Mouse (Mus musculus) spleen, postnatal 14 days (tissue): Measurements from ENCODE around the gene Rasa3.

ENCODE experiments used
- DNase-seq, 2 experiments: peaks; one replicate each; pipeline ENCODE4 v3.0.0; 2021 to 2022; ENCODE audit warnings: low spot score in 2 of 2

The Rasa3 gene

DNA sequence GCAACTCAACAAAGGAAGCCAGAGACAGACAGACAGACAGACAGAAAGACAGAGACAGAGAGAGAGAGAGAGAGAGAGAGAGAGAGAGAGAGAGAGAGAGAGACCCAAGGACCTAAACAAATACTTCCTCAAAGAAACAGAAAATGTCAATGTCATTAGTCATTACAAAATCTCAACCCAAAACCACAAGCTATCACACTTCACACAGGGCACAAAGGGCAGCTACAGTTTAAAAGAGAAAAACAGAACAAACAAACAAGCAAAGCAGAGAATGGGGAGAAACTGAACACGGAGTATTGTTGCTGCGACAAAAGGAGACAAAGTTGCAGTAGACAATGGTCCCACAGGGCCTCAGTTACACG is 28.3 kb downstream of the Rasa3 start:
- DNase-seq, result no peak

DNA sequence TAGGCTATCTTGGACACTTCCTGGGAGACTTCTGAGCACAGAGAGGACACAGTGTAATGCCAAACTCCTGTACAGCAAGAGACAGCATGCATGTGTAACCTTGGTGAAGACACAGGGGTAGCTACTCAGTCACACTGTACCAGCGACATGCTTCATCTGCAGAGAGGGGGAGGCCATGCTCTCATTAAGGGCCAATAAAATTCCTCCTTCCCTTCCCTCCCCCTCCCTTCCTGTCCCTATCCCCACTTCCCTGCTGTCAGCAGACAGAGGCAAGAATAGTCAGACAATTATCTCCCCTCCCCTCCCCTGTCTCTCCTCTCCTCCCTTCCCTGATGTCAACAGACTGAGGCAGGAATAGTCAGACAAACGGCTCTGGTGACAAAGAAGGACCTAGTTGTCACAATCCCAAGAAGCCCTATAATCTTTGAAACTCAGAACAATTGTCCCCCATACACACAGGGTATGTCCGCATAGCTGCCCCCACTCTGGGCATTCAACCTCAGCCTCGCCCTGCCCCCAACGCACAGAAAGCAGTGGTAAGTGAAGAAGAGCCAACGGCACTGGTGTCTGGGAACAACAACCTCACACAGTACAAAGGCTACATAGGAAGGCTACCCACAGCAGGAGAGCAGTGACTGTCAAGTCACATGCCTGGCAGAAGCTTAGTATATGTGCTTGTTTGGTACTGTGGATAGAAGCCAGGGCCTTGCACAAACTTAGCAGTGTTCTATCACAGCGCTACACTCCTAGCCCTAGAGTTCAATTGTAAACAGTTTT is 28.8 kb downstream of the Rasa3 start:
- DNase-seq, result no peak

DNA sequence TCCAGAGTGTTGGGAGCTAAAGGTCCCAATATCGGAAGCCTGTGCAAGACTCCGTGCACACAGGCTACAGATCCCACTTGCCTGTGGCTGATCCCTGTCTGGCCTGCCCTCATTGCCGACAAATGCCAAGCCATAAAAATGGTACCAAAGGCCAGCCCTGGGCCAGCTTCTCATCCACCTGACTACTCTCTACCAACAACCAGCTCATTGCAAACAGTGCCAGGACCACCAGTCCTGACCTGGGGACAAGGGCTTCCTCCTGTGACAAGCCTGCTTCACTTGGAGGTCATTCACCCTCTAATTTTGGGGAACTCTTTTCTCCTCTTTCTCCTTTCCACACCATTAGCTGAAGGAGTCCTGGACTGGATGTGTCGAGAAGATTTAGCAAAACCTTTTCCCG is 29.8 kb downstream of the Rasa3 start:
- no peak for DNase-seq

DNA sequence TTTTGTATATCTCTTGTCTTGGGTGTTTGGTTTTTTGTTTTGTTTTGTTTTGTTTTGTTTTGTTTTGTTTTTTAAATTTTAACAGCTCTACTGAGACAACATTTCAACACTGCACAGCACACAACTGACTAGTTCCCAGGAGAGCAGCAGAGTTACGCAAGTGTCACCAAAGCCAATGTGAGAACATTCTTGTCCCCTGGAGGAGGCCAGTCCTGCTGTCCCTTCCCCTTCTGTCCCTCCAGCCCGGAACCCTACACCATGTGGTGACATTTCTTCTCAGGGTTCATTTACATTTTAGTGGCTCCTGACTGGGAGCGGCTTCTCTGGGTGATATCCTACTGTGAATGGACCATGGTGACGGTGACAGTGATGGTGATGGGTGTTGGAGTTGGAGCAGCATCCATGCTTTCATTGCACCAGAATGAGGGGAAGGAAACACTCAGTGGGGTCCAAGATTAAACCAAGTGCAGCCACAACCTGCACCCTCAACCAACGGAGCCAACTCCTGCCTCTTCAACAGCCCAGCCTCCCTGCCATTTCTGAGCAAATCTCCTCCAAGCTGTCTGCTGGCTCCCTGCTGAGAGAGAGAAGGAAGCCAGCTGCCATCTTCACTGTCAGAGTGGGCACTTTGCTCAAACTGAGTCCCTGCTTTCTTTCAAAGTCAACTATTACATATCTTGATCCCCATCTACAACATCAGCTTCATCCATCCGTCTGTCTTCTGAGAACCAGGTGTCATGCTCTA is 32.3 kb downstream of the Rasa3 start:
- no peak for DNase-seq

DNA sequence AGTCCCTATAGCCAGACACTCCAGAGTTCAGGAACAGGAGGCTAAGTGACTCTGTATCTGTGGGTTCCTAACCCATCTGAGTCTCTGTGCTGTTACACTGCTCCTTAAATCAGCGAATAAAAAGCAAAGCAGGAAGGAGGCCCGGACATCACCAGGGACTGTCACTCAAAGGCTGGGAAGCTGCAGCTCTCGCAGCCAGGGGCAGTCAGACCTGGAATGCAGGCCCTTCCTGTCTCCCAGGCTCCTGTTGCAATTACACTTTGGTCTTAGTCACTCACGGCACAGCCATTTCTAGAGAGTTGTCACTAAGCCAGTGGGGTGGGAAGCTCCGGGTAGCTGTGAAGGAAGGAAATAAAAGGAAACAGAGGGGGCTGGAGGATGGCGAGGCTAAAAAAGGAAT is 33.2 kb downstream of the Rasa3 start:
- no peak for DNase-seq

DNA sequence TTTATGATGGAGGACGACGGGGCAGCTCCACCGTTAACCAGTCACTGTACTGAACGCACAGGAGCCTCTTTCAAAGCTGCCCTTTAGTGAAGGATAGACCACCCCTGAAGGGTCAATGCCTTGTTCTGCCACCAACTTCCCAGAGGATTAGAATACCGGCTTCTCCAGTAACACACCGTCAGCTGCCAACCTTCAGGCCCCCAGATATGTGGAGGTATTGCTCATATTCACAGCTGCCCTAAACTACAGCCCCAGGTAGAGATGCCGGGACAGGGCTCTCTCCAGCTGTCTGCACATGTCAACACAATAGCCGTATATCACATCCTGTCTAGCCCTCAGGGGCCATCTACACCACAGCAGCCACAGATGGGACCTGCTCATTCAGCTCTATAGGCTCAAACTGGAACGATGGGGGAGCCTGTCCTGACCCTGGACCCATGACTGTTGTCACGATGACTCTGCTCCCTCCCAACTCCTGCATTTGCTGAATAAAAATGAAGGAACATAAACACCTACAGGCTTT is 34.7 kb downstream of the Rasa3 start:
- no peak for DNase-seq

DNA sequence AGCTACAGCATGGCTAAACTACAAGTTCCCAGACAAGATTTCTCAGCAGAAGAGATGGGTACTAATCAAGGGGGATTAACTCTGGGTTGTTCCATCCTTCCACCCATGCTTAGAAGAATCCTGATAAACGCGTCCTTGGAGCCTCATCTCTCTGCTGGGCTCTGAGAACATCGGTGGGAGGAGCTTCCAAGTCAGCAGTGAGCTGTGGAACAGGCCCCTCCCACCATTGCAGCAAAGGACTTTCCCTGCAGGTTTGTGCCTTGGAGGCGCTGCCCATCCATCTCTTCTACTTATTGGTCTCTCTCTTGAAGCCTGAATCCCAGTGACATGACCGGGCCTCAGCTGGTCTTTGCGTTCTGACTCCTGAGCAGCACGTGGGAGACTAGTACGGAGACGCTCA is 36.2 kb downstream of the Rasa3 start:
- no peak for DNase-seq

DNA sequence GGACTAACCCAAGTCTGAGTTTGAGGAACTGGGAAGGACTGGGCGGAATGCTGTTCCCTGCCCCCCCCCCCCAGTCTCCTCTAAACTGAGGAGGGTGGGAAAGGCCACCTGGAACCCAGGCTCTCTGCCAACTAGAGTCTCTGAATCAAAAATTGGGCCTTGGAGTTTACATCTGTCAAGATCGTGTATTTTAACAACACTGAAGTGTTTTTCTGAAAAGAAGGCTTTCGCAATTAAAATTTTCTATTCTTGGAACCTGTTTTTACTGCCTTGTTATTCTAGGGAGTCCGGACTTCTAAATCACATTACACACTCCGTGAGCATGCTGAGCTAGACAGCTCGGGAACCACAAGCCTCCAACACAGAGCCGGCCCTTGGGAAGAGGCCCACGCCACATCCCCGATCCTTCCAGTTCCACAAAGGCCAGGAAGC is 36.9 kb downstream of the Rasa3 start:
- DNase-seq, result no peak

DNA sequence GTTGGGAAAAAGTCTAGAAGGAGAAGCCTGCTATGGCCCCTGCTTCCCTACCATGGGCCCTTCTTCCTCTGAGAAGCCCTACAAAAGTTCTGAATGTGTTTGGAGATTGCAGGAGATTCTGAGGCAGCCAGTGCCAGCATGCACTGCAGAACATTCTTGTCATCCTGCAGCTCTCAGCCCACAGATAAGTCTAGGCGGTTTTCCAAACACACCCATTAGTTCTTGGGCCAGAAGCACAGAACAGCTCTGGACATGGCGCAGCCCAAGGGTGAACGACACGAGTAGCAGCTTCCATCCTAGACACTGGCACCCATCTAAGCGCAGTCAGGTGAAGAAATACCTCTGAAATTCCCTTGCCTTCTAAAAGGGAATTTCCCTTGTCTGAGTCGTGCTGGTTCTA is 44.3 kb downstream of the Rasa3 start:
- no peak for DNase-seq

DNA sequence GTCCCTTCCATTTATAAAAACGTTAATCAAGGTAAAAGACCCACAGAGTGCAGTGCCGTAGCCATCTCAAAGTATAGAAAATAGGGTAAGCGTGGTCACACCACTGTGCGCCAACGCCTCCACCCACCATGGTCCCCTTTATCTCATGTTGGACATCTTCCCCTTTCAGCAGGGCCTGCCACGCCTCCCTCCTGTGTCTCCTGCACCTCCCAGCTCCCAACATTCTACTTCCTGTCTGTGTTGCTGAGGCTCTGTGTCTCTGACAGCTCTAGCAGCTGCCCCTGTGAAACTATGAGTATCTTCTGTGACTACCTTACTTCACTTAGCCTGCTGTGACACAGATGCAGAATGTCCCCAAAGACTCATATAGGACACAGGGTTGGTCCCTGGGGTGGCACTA is 45.1 kb downstream of the Rasa3 start:
- no peak for DNase-seq

DNA sequence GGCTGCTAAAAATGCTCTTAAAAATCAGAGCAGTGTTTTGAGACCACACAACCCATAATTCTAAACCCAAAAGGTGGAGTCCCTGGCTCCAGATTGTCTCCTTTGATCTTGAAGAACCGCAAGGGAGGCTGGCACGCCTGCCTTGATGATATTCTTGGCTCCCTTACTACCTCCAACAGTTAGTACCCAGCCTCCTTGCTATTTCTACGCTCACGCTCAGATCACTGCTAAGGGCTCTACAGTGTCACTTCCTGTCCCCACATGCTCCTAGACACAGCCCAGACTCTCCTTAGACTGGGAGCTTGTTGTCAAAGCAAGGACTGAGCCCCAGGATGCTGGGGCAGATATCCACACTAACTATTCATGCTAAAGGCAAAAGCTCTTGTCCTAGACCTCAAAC is 46.6 kb downstream of the Rasa3 start:
- no peak for DNase-seq

DNA sequence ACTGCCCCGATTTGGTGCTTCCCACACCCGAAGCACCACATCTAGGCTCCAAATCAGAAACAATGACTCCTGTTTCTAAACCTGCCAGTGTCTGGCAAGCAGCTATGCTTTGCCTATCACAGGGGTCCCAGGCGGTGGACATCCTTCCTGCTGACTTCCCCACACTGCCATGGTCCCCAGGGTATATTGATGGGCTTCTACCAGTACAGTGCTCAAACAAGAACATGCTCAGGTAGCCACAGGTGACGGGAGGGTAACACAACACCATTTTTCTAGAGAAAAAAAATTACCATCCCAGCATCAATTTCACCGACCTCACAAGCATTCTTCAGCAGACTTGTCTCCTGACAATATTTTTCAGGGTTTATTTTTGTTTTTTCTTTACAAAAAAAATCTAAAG is 47.2 kb downstream of the Rasa3 start:
- no peak for DNase-seq

DNA sequence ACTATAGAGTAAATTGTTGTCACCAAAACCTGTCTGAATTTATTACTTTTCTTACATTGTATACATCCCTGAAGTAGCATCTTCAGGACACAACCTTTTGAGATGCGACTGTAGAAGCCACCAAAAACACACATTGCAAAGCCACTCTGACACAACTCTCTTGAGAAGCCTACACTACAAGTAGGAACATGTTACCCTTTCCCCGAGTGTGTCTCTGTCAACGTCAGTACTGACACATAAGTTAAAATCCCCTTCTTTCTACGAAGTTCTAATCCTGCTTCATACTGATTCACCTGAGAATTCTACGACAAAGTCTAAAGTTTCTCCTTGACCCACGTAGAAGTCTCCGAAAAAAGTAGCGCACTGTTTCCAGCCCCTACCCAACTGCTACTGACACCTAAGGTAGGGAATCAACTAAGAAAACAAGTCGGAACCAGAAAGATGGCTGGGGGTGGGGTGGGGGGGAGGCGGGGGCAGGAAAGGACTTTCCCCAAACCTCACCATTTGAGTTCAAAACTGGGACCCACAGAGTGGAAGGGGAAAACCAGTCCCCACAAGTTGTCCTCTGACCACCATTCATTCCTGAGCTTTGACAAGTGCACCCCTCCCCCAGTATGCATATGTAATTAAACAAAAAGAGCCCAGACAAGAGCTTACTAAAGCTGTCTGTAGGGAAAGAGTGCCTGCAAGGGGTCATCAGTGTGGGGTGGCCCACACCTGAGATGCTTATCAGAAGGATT is 47.9 kb downstream of the Rasa3 start:
- no peak for DNase-seq

DNA sequence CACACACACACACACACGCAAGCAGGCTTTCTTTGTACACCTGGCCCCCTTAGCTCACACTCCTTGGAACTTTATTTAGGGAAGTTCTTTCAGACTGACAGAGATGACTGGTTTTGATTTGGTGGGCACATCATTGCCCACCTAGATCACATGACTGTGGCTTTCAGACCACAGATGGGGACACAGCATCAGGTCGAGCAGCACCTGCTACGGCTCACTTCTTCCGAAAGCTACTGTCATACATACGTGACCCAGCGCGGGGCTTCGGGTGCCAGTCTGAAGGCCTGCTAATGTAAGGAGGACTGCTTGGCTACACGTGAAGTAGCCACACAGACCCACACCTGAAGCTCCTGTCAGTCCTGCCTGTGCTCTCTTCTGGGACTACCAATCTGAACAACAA is 49.3 kb downstream of the Rasa3 start:
- no peak for DNase-seq

DNA sequence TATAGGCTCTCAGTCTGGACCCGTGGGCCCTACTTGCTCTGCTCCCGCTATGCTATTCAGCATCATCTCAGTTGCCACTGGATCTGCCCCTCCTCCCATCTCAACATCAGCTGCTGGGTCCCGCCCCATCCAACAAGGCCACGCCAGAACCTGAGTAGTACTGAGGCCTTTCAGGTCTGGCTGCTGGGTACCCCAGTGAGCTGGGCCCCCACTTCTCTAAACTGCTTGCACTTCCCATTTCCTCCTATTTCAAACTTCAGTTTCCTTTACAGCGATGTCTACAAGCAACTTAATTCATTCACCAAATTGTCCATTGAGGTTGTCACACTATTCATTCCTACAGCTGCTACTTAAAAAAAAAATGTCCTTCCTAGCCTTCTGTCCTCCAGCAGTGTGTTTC is 49.8 kb downstream of the Rasa3 start:
- DNase-seq, result no peak

DNA sequence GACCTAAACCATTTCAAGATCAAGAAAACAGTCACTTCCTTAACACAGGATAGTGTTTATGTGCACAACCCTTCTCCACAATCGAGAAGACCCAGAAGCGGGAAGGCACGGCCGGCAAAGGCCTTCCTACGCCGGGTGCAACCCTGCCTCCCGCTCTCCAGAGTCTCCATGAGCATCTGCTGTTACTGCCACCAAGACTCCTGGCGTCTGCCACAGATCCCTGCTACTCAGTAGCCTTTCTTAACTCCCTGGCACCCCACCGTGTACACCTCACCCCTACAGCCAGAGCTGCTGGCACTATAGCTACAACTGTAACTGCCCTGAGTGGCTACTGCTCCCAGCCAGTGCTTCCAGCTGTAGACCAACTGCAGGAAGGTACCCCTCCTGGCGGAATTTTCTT is 51.3 kb downstream of the Rasa3 start:
- DNase-seq, result no peak

DNA sequence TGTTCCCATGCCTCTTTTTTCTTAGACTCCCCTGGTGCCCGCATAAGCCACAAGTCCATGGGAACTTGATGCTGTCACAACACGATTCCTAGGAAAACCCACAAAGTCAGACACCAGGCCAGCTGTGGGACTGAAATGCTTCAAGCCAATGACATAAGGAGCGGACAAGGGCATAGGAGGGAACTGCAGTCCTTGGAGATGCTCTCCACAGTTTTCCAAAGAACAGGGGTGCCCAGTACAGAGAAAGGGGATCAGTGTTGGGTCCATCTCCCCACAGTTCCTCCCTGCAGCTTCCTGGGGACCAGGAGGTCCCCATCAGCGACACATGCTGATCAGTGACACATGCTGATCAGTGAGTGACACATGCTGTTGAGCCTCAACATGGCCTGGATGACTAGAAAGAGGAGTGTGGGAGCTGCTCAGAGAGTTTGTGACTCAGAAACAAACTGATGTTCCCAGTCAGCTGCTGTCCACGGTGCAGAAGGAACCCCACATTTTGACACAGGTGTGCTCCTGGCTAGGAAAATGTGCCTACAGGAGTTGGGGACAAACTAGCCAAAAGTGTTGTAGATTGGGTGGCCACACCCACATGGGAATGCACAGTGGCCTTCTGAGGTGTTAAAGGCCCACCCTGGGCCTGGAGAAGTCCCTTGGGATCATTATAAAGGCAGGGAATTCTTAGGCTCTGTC is 52.0 kb downstream of the Rasa3 start:
- no peak for DNase-seq

DNA sequence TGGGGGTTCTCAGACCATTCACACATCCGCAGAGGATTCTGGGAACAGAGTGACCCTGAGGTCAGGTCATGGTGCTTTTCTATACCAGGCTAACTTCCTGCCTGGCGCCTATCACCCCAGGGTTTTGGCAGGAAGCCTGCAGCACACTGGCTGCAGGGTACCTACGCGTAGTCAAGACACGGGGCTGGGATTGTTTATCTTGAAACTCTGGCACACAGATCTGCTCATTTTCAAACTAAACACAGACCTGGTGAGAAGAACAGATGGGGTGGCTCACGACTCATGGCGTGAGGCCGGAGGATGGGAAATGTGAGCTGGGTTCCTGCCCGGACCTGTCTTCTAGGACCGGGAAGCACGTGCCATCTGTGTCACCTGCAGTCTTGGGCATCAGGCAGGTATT is 52.5 kb downstream of the Rasa3 start:
- no peak for DNase-seq

DNA sequence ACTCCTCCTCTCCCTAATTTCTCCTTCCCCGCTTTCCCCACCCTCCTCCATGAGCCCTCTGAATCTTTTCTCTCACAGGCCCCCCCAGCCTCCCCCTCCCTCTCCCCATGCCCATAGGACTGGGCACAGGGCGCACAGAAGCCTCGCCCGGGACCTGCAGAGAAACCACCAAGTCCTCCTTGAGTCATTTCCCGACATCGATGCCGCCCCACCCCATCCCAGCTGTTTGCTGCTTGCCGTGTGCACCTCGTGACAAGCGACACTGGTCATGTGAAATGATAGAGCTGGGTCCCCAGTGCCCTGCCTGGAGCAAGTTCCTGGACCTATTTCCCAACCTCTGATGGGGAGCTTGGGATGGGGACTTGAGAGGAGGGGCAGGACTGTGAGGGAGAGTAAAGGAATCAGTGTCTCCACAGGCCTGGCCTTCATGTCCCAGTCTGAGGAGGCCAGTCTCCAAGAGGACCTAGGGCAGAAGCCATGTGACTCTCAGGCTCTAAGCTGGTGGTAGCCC is 53.4 kb downstream of the Rasa3 start:
- DNase-seq, result no peak

DNA sequence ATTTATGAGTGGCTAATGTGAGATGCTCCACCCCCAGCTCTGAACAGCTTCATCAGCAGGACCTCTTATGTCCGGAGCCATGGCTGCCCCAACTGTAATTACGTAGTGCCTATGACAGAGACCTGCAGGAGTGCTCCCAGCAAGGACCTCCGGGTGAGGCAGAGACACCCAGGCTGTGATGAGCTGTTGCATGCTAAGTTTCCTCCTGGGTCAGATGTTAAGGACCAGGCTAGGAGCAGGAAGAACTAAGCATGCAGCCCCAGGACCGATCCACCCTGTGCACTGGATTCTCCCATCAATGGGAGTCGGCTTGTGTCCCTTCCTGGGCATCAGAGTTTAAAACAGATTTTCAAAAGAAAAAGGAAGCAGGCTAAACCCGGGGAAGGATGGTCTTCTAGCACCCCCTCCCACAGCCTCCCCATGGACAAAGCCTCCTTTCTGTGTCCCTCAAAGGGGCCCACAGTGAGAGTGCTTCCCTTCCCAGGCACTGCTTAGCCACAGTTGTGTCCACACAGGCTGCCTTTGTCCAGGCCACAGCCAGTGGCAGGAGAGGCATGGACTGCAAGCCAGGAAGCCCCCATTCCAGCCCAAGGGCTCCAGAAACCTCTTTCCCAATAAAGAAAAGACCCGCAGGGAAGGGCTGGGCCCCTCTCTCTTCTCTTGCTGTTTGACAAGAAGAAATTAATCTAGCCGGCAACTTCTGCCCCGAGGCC is 54.2 kb downstream of the Rasa3 start:
- no peak for DNase-seq

DNA sequence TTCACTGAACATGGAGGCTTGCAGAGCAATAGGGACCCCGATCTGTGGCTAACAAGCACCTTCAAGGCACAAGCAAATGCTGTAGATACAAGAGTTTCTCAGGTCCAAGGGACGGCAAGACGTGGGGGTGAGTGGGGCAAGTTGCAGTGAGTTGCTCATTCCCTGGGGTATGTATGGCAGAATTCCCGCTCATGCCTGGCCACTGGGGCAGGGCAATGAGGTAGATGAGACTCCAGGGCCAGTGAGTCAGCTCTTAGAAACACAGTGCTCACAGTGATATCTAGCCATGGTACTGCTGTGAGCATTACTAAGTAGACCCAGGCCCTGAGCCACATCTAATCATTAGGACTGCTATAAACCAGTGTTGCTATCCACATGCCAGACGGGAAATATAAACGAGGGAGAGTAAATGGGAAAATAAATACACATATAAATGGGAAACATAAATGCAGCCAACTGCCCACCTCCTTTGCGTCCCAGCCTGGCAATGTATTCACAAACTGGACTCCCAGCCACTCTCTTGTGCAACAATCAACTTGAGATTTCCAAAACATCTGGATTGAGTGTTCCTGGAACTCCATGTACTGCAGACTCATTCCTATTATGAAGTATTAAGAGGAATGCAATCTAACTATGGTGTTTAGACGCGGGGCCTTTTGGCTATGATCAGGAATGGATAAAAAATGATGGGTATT is 57.0 kb downstream of the Rasa3 start:
- no peak for DNase-seq
